Mouse (Mus musculus) liver, embryonic 11.5 days (tissue): Measurements from ENCODE around the gene Pappa. TPM values are rescaled to one million over a fixed set of nuclear protein-coding genes. Genes with fewer than 3 reads are reported as not detected.
A peak's percentile ranks its signal among the peaks of the same experiment; 100 is the strongest.

ENCODE experiments used
- ATAC-seq: fragments of 200-750 bp; cut with Nextera tagmentation; replicated peaks from 2 replicates; pipeline ENCODE4 v1.8.0; 2017; ENCODE audit warnings: moderate number of reproducible peaks, mild to moderate bottlenecking, moderate TSS enrichment, moderate library complexity; ENCODE audit not compliant: low FRiP score
- DNase-seq: peaks from one replicate; pipeline ENCODE4 v3.0.0-alpha.2; 2017; ENCODE audit warnings: low spot score
- H3K27ac ChIP-seq: fragments of 300-500 bp; sonication (generic); 2 replicates; pipeline ENCODE4 v1.5.1; 2014; ENCODE audit warnings: mild to moderate bottlenecking, low read depth, low read length, control low read depth
- H3K27me3 ChIP-seq: fragments of 300-500 bp; sonication (generic); replicated peaks from 2 replicates; pipeline ENCODE4 v1.6.1; 2014; ENCODE audit warnings: low read length, mixed read lengths; ENCODE audit not compliant: control insufficient read depth, insufficient read depth
- H3K36me3 ChIP-seq: fragments of 300-500 bp; sonication (generic); 2 replicates; pipeline ENCODE4 v1.6.1; 2014; ENCODE audit warnings: mild to moderate bottlenecking, low read length, moderate library complexity, mixed read lengths; ENCODE audit not compliant: control insufficient read depth, insufficient read depth
- H3K4me1 ChIP-seq: fragments of 300-500 bp; sonication (generic); replicated peaks from 2 replicates; pipeline ENCODE4 v1.6.1; 2014; ENCODE audit warnings: low read length, mixed read lengths; ENCODE audit not compliant: control insufficient read depth, insufficient read depth
- H3K4me2 ChIP-seq: fragments of 300-500 bp; sonication (generic); 2 replicates; pipeline ENCODE4 v1.6.1; 2014; ENCODE audit warnings: mild to moderate bottlenecking, control low read depth, moderate library complexity
- H3K4me3 ChIP-seq: fragments of 300-500 bp; sonication (generic); 2 replicates; pipeline ENCODE4 v1.5.1; 2014; ENCODE audit warnings: low read depth, low read length, control low read depth
- H3K9ac ChIP-seq: fragments of 300-500 bp; sonication (generic); 2 replicates; pipeline ENCODE4 v1.6.1; 2014; ENCODE audit warnings: low read depth, low read length, control low read depth
- H3K9me3 ChIP-seq: fragments of 300-500 bp; sonication (generic); 2 replicates; pipeline ENCODE4 v1.6.1; 2016; ENCODE audit warnings: low read length, inconsistent platforms, mixed read lengths; ENCODE audit not compliant: control insufficient read depth
- WGBS: fragments of 180-500 bp; shearing (Covaris S2); extraction: QIAGEN DNeasy Blood & Tissue Kit; methylation state at CpG from one replicate; pipeline ENCODE4 v1.1.7; 2014; 5-methylcytosine and 5-hydroxymethylcytosine counted together
- polyA plus RNA-seq: library from polyadenylated mRNA; unstranded; fragments of >200 nt; fragmentation: Nextera tagmentation; extraction: Ambion mirVana; gene quantifications from 2 replicates; pipeline ENCODE4 v1.2.1, GENCODE M21; 2014

The Pappa gene
- 0.36 and 0.40 TPM in 2 replicates for polyA plus RNA-seq

GRCm38 (mm10) chr4:65123741-65124224 is at the start of gene Pappa:
Gene Pappa (plus strand): TSS chr4:65124174.
- 2% methylated on average over 15 of the region's 16 CpGs for WGBS

GRCm38 (mm10) chr4:65077906-65078615 is 45.9 kb upstream of the Pappa start:
- WGBS: 79% methylated on average over 6 of the region's 6 CpGs
- no peaks in the 10 kb centered on the region for H3K36me3 ChIP-seq
- no peak for ATAC-seq

More at GRCm38 (mm10) chr4:65123741-65124224, at the start of gene Pappa:
- peak within 1 kb of the TSS; percentile 55 for H3K4me3 ChIP-seq
- no peak within 1 kb of the TSS for H3K9ac ChIP-seq
- no peak within 1 kb of the TSS for H3K27ac ChIP-seq
- peaks cover 39% of the 10 kb centered on the region for H3K27me3 ChIP-seq
- H3K9me3 ChIP-seq: no peaks in the 10 kb centered on the region
- DNase-seq: no peak
- peak within 1 kb of the TSS; percentile 69 for H3K4me2 ChIP-seq
- ATAC-seq: no peak
- H3K4me1 ChIP-seq: peaks cover 3% of the 10 kb centered on the region; the same call in 1 of the 2 replicates
- no peaks in the 10 kb centered on the region for H3K36me3 ChIP-seq

GRCm38 (mm10) chr4:65086864-65087263 is 37.1 kb upstream of the Pappa start:
- Histone ChIP-seq H3K4me2 (no peak overlapping the region), H3K9ac (no peak overlapping the region), H3K36me3 (no peaks in the 10 kb centered on the region), H3K27me3 (no peaks in the 10 kb centered on the region), H3K4me1 (no peaks in the 10 kb centered on the region), H3K27ac (no peak overlapping the region), H3K9me3 (no peaks in the 10 kb centered on the region), H3K4me3 (no peak overlapping the region)
- WGBS: 59% methylated on average over 1 of the region's 1 CpGs
- ATAC-seq (no peak), DNase-seq (no peak)

More at GRCm38 (mm10) chr4:65077906-65078615, 45.9 kb upstream of the Pappa start:
- H3K4me2 ChIP-seq: no peak overlapping the region
- no peak overlapping the region for H3K9ac ChIP-seq
- no peak for DNase-seq
- no peaks in the 10 kb centered on the region for H3K9me3 ChIP-seq
- no peak overlapping the region for H3K27ac ChIP-seq
- no peaks in the 10 kb centered on the region for H3K27me3 ChIP-seq
- no peak overlapping the region for H3K4me3 ChIP-seq
- no peaks in the 10 kb centered on the region for H3K4me1 ChIP-seq

GRCm38 (mm10) chr4:65087592-65087991 is 36.4 kb upstream of the Pappa start:
- ATAC-seq (no peak), DNase-seq (no peak)
- Histone ChIP-seq H3K27me3 (no peaks in the 10 kb centered on the region), H3K4me1 (no peaks in the 10 kb centered on the region), H3K9ac (no peak overlapping the region), H3K36me3 (no peaks in the 10 kb centered on the region), H3K27ac (no peak overlapping the region), H3K4me3 (no peak overlapping the region), H3K9me3 (no peaks in the 10 kb centered on the region), H3K4me2 (no peak overlapping the region)
- WGBS: 79% methylated on average over 5 of the region's 5 CpGs

- no peaks in the 10 kb centered on the region for H3K27me3 ChIP-seq
- DNase-seq (no peak), ATAC-seq (no peak)
- no peak overlapping the region for H3K4me2 ChIP-seq
- no peak overlapping the region for H3K4me3 ChIP-seq
- H3K4me1 ChIP-seq: no peaks in the 10 kb centered on the region
- no peak overlapping the region for H3K27ac ChIP-seq
- 8% methylated on average over 1 of the region's 1 CpGs for WGBS
- no peak overlapping the region for H3K9ac ChIP-seq
- H3K9me3 ChIP-seq: no peaks in the 10 kb centered on the region
- no peaks in the 10 kb centered on the region for H3K36me3 ChIP-seq
Measured at GRCm38 (mm10) chr4:65092191-65092590, 31.8 kb upstream of the Pappa start.

GRCm38 (mm10) chr4:65120329-65120728 is 3.6 kb upstream of the Pappa start:
- ATAC-seq (no peak), DNase-seq (no peak)
- peaks cover 24% of the 10 kb centered on the region for H3K27me3 ChIP-seq
- no peaks in the 10 kb centered on the region for H3K9me3 ChIP-seq
- H3K27ac ChIP-seq: no peak overlapping the region
- no peak overlapping the region for H3K9ac ChIP-seq
- no peak overlapping the region for H3K4me3 ChIP-seq
- no peaks in the 10 kb centered on the region for H3K36me3 ChIP-seq
- H3K4me1 ChIP-seq: no peaks in the 10 kb centered on the region
- H3K4me2 ChIP-seq: no peak overlapping the region
- 43% methylated on average over 1 of the region's 1 CpGs for WGBS

- peaks cover 3% of the 10 kb centered on the region; the same call in 1 of the 2 replicates for H3K4me1 ChIP-seq
- no peak overlapping the region for H3K4me3 ChIP-seq
- H3K9me3 ChIP-seq: no peaks in the 10 kb centered on the region
- H3K9ac ChIP-seq: no peak overlapping the region
- H3K36me3 ChIP-seq: no peaks in the 10 kb centered on the region
- no peak overlapping the region for H3K4me2 ChIP-seq
- DNase-seq (no peak), ATAC-seq (no peak)
- 0% methylated on average over 2 of the region's 2 CpGs for WGBS
- H3K27me3 ChIP-seq: peaks cover 39% of the 10 kb centered on the region
- H3K27ac ChIP-seq: no peak overlapping the region
Measured at GRCm38 (mm10) chr4:65122841-65123240, 1.1 kb upstream of the Pappa start.

- H3K9me3 ChIP-seq: no peaks in the 10 kb centered on the region
- H3K36me3 ChIP-seq: no peaks in the 10 kb centered on the region
- H3K4me3 ChIP-seq: peak overlapping the region; percentile 55
- peaks cover 39% of the 10 kb centered on the region for H3K27me3 ChIP-seq
- no peak overlapping the region for H3K9ac ChIP-seq
- peaks cover 3% of the 10 kb centered on the region; the same call in 1 of the 2 replicates for H3K4me1 ChIP-seq
- WGBS: 1% methylated on average over 44 of the region's 80 CpGs
- no peak overlapping the region for H3K27ac ChIP-seq
- no peak for ATAC-seq
- H3K4me2 ChIP-seq: peak overlapping the region; percentile 69
- peak; percentile 32 for DNase-seq
Measured at GRCm38 (mm10) chr4:65124369-65125151, 586 bp downstream of the Pappa start.
